Mouse (Mus musculus) adrenal gland, postnatal 4 days (tissue): ENCODE measurements around the gene Wdr89. TPM values are rescaled to one million over a fixed set of nuclear protein-coding genes. Genes with fewer than 3 reads are reported as not detected.

Experiments used
- DNase-seq, 2 experiments: peaks; one replicate each; pipeline ENCODE4 v3.0.0; 2021 to 2022; ENCODE audit warnings: low spot score in 2 of 2, mixed read lengths in 2 of 2
- total RNA-seq, 2 experiments: library from RNA; stranded (reverse); gene quantifications; 2 replicates each; pipeline ENCODE4 v1.2.3; 2021

The Wdr89 gene
- total RNA-seq, 2 experiments from 2014 or later: 7.8 to 8.5 TPM

- no peak for DNase-seq
Observed at GRCm38 (mm10) chr12:75616158-75616791, 53.1 kb downstream of the Wdr89 start.

- no peak for DNase-seq
Observed at GRCm38 (mm10) chr12:75615556-75615955, 53.8 kb downstream of the Wdr89 start.

GRCm38 (mm10) chr12:75612711-75613110, 56.6 kb downstream of the Wdr89 start:
- DNase-seq: no peak

DNA sequence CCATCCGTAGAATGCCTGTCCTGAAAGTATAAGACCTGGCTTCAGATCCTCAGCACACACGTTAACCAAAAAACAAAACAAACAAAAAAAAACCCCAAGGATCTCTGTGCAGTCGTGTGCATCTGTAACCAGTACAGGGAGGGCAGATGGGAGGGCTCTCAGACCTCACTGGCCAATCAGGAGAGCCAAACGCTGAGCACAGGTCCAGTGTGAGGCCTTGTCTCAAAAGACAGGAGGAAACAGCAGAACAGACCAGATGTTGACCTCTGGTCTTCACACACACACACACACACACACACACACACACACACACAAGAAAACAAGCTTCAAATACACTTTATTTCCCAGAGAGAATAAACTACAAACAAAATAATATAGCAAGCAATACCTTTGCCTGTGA, 69.8 kb downstream of the Wdr89 start:
- DNase-seq: no peak

DNA sequence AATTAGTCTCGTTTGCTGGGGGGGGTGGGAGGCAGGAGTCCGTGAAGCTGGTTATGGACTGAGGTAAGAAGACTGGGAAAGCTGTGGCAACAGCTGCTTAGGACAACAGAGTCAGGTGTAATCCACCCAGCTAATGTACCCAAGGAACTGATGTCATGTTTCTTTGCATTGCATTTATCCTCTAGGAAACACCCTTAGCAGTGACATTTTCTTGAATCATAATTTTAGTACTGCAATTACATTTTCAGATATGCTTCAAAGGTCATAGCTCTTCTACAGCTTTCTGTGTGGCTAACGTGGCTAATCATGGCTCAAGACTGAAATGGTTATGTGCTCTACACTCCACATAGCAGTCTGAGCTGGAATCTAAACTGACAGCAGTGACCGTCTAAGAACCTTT, 70.3 kb downstream of the Wdr89 start:
- DNase-seq: no peak

DNA sequence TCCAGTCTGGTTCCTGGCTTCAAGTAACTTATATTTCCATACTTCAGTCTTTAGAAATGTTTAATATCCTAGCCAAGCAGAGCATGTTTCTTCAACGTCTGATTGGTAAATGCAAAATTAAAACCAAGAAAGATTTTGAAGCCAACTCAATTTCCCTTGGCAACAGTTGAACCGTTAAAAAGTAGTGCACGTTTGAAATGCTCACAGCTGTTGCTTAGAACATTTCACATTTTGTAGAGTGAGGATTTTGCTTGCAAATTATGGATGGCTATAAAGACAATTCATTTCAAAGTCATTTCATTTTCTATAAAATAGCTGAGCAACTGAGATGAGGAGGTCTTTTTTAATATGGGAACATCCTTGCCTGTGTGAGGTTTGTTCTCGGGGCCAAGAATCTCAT, 71.6 kb downstream of the Wdr89 start:
- DNase-seq: no peak

GRCm38 (mm10) chr12:75596154-75597002, 73.0 kb downstream of the Wdr89 start, which contains the start of gene Ppp2r5e:
TSS of gene Ppp2r5e (minus strand) at chr12:75596245.
- peak; percentile 98 to 99 for DNase-seq

DNA sequence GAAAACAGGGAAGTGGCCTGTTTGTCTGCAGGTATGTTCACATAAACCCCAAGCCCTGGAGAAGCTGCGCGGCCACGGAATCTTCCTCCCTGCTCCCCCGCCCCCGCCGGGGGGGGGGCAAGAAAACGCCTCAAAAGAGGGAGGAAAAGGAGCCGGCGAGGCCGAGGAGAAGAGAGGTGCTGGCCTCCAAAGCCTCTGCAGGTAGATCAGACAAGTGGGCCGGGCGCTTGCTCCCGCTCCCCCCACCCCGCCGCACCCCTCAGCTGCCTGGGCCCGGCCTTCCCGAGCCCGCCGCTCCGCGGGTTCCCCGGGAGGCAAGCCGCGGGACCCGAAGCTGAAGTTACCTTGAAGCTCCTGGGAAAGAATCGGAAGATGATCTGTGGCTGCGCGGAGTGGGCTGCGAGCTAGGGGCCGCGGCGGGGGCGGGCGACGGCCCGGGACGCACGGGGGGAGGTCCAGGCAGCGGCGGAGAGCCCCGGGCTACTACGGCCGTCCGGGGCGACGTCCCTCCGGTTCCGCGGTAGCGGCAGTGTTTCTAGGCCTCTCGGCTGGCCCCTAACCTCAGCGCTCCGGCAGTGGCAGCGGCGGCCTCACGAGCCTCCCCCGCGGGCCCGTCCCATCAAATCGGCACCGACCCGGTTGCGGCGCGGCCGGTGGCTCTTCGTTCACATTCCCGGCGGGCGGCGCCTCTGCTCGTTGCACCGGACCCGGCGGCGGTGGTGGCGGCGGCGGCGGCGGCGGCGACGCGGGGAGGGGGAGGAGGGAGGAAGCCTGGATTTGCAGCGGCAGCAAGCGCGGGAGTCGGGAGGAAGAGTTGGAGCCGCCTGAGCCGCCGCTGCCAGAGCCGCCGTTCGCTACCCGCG, 73.8 kb downstream of the Wdr89 start:
- DNase-seq: peak; percentile 14 to 30

- DNase-seq: no peak
Observed at GRCm38 (mm10) chr12:75594404-75594803, 74.9 kb downstream of the Wdr89 start.

- DNase-seq: no peak
Observed at GRCm38 (mm10) chr12:75593817-75594216, 75.5 kb downstream of the Wdr89 start.

DNA sequence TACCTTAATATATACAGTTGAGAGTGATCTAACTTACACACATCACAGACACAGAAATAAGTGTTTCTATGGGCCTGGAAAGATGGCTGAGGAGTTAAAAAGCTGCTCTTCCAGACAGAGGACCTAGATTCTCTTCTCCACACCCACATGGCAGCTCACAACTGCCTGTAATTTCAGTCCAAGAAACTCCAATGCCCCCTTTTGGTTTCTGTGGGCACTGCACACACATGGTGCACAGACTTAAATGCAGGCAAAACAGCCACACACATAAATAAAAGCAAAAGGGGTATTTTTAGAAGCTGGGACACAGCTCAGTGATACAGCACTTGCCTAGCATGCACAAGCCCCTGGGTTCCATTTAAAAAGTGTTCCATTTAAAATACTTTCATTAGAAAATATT, 81.8 kb downstream of the Wdr89 start:
- no peak for DNase-seq

GRCm38 (mm10) chr12:75583776-75584175, 85.6 kb downstream of the Wdr89 start:
- no peak for DNase-seq

Other genes with a start within 250 kb of the Wdr89 start
- 10 to 100 TPM; 47.1 to 53.2 TPM for gene Ppp2r5e, start 73.3 kb downstream of the Wdr89 start, total RNA-seq
- gene Sgpp1, start 66.2 kb upstream of the Wdr89 start, total RNA-seq: 10 to 100 TPM; 62.7 to 65.8 TPM
- gene Syne2, start 148.6 kb upstream of the Wdr89 start, total RNA-seq: 10 to 100 TPM; 60.1 to 74.7 TPM